Mouse (Mus musculus) thymus, adult 2 months (tissue): ENCODE measurements around the gene Igflr1.

ENCODE experiments used
- CTCF ChIP-seq: fragments of 200-500 bp; IDR thresholded peaks from 2 replicates; pipeline ENCODE4 v1.5.1; 2012; ENCODE audit warnings: mild to moderate bottlenecking, control low read depth, low read length, moderate library complexity, borderline replicate concordance; ENCODE audit not compliant: control insufficient read depth, poor library complexity, insufficient read depth; ENCODE audit errors: extremely low read depth
- POLR2A ChIP-seq: fragments of 200-500 bp; IDR thresholded peaks from 2 replicates; pipeline ENCODE4 v1.6.1; 2012; ENCODE audit warnings: mild to moderate bottlenecking, low read length, control low read depth, moderate library complexity; ENCODE audit not compliant: control insufficient read depth, poor library complexity, insufficient read depth; ENCODE audit errors: extremely low read depth

DNA sequence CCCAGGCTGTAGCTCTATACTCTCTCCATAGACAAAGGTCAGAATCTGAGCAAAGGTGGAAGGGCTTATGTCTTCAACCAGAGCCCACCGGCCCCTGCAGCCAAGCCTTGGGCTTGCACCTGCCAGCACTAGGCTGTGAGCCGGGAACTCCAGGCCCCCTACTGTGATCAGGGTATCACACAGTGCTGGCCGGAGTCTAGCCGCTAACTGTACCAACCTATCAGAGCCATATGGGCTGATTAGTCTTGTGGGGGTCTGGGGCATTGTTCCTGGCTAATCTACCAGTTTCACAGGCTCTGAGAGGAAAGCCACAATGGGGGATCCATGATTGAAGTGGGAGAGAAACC, 26.4 kb downstream of the Igflr1 start:
- TF ChIP-seq POLR2A (no peak), CTCF (no peak)
